Mouse (Mus musculus) bone marrow, adult 2 months (tissue): Measurements from ENCODE around the gene Tmem204.

Experiments used
- CTCF ChIP-seq: fragments of 200-500 bp; IDR thresholded peaks from 2 replicates; pipeline ENCODE4 v1.5.1; 2011; ENCODE audit warnings: low read length, control low read depth; ENCODE audit not compliant: control insufficient read depth, insufficient read depth
- POLR2A ChIP-seq: fragments of 200-500 bp; IDR thresholded peaks from 2 replicates; pipeline ENCODE4 v1.6.1; 2011; ENCODE audit warnings: low read depth, mild to moderate bottlenecking, control low read depth, low read length, borderline replicate concordance; ENCODE audit not compliant: control insufficient read depth

DNA sequence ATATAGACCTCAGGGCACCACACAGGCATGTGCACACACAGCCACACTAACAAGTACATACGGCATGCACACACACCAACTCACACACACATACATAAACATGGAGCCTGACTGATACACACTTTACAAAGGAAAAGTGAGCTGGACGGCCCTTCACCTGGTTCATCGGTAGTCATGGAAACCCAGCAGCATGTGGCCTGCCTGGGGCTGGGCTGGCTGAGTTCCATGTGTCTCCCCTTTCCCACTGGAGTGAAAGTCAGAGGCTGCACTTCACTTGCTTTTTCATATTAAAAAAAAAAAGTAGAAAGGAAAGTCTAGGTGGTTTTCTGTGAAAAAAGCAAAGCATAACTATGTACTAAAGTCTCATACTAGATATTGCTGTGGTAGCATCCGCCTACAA is 20.1 kb downstream of the Tmem204 start:
- no peak for TF ChIP-seq CTCF
- no peak for TF ChIP-seq POLR2A
